Mouse (Mus musculus) liver, embryonic 14.5 days (tissue): ENCODE results near the gene Fxn.

Source experiments
- CTCF ChIP-seq: IDR thresholded peaks from 2 replicates; pipeline ENCODE4 v1.5.1; 2016; ENCODE audit warnings: antibody characterized with exemption, low read depth, control low read depth
- EP300 ChIP-seq: IDR thresholded peaks from 2 replicates; pipeline ENCODE4 v1.6.1; 2016; ENCODE audit warnings: antibody characterized with exemption, low read depth

GRCm38 (mm10) chr19:24218291-24218690 lies 62.1 kb downstream of the Fxn start:
- peak; percentile 52 for TF ChIP-seq CTCF
- TF ChIP-seq EP300 = no peak
